ENCODE assay signal across 8 mouse cellular contexts in genomic region chr9:35045031-35045531, GRCm38 (mm10).
DNase-seq lines count a peak whose midpoint lies in the region; ATAC-seq and TF ChIP-seq lines count a peak whose summit lies in the region.

No protein-coding gene starts in this region.

- H3K27me3 ChIP-seq in liver, adult 2 months (ENCODE audit: control insufficient read depth, insufficient read depth, low read length): no peaks in the 10 kb centered on the region
- H3K27me3 ChIP-seq in embryonic facial prominence, embryonic 15.5 days: no peaks in the 10 kb centered on the region
- H3K27me3 ChIP-seq in kidney, embryonic 15.5 days: no peaks in the 10 kb centered on the region

- H3K9ac ChIP-seq in liver, adult 2 months (ENCODE audit: low read depth, low read length): no peak overlapping the region
- H3K9ac ChIP-seq in embryonic facial prominence, embryonic 15.5 days: no peak overlapping the region
- no peak overlapping the region for H3K9ac ChIP-seq in kidney, embryonic 15.5 days

- H3K4me2 ChIP-seq in embryonic facial prominence, embryonic 15.5 days (replicated peaks): peak overlapping the region; percentile 19; the same call in 1 of the 2 replicates
- H3K4me2 ChIP-seq in kidney, embryonic 15.5 days: no peak overlapping the region

- H3K4me1 ChIP-seq in liver, adult 2 months (ENCODE audit: control insufficient read depth, insufficient read depth, low read length): peaks cover 13% of the 10 kb centered on the region
- H3K4me1 ChIP-seq in embryonic facial prominence, embryonic 15.5 days: peaks cover 40% of the 10 kb centered on the region
- peaks cover 25% of the 10 kb centered on the region for H3K4me1 ChIP-seq in kidney, embryonic 15.5 days

- TF ChIP-seq POLR2A in liver, adult 2 months (IDR thresholded peaks at IDR 0.05; ENCODE audit: extremely low read depth, insufficient read depth, low read length): no peak

- no peaks in the 10 kb centered on the region for H3K79me2 ChIP-seq in liver, adult 2 months (ENCODE audit: control insufficient read depth, insufficient read depth, low read length)

- WGBS in liver, adult 2 months: 15% methylated on average over 11 of the region's 11 CpGs
- 26% methylated on average over 11 of the region's 11 CpGs for WGBS in embryonic facial prominence, embryonic 15.5 days
- 44% methylated on average over 11 of the region's 11 CpGs for WGBS in kidney, embryonic 15.5 days

- H3K27ac ChIP-seq in liver, adult 2 months (replicated peaks; ENCODE audit: insufficient read depth, low read depth, low read length): peak overlapping the region; percentile 32; the same call in 1 of the 2 replicates
- peak overlapping the region; percentile 92 for H3K27ac ChIP-seq in embryonic facial prominence, embryonic 15.5 days (replicated peaks)
- peak overlapping the region; percentile 67 for H3K27ac ChIP-seq in kidney, embryonic 15.5 days

- peaks cover 34% of the 10 kb centered on the region for H3K36me3 ChIP-seq in liver, adult 2 months (ENCODE audit: control insufficient read depth, insufficient read depth, low read length)
- peaks cover 13% of the 10 kb centered on the region for H3K36me3 ChIP-seq in embryonic facial prominence, embryonic 15.5 days
- H3K36me3 ChIP-seq in kidney, embryonic 15.5 days: peaks cover 18% of the 10 kb centered on the region; the same call in 1 of the 2 replicates

- ATAC-seq in embryonic facial prominence, embryonic 15.5 days (ENCODE audit: insufficient number of reproducible peaks, low FRiP score, low TSS enrichment, low read depth): peak; percentile 24; the same call in 1 of the 2 replicates
- peak; percentile 71 for ATAC-seq in kidney, embryonic 15.5 days (replicated peaks; ENCODE audit: low FRiP score)
- peak; percentile 78 for ATAC-seq in megakaryocyte-erythroid progenitor cell, adult 5-6 weeks (replicated peaks; ENCODE audit: low FRiP score, low TSS enrichment, poor library complexity, severe bottlenecking)

- H3K9me3 ChIP-seq in embryonic facial prominence, embryonic 15.5 days (replicated peaks): no peaks in the 10 kb centered on the region
- H3K9me3 ChIP-seq in kidney, embryonic 15.5 days (replicated peaks): no peaks in the 10 kb centered on the region

- no peak overlapping the region for H3K4me3 ChIP-seq in liver, adult 2 months (ENCODE audit: insufficient read depth, low read depth, low read length)
- H3K4me3 ChIP-seq in embryonic facial prominence, embryonic 15.5 days (replicated peaks): no peak overlapping the region
- H3K4me3 ChIP-seq in kidney, embryonic 15.5 days (replicated peaks): no peak overlapping the region

- TF ChIP-seq CTCF in liver, adult 2 months (IDR thresholded peaks at IDR 0.05; ENCODE audit: low read depth, low read length): no peak

- peak; percentile 76 for DNase-seq in liver, adult 2 months (ENCODE audit: extremely low read depth, low read depth, low spot score)
- no peak for DNase-seq in liver
- DNase-seq in layer of hippocampus, postnatal 14 days (ENCODE audit: low spot score in 2 of 2): no peak
- no peak for DNase-seq in yolk sac, embryonic 10.5 days (ENCODE audit: low spot score)
- DNase-seq in right cerebral cortex, postnatal 36 days (ENCODE audit: low spot score in 2 of 2): no peak

Comparison
In these comparisons a context has a peak if more than half of its experiments do, and no peak if none do; other contexts are left out.
1. H3K27ac ChIP-seq: peak in every context shown above with its lines; median percentile 92 in embryonic facial prominence, embryonic 15.5 days; 67 in kidney, embryonic 15.5 days; 32 in liver, adult 2 months.
2. ATAC-seq: peak in every context shown above with its lines; median percentile 78 in megakaryocyte-erythroid progenitor cell, adult 5-6 weeks; 71 in kidney, embryonic 15.5 days; 24 in embryonic facial prominence, embryonic 15.5 days.